Mouse (Mus musculus): ENCODE data around the gene Zfp213. TPM values are rescaled to one million over a fixed set of nuclear protein-coding genes. Genes with fewer than 3 reads are reported as not detected.
"Not testable (repeated sequence)": the region's sequence is repeated elsewhere in the genome, so short reads cannot be mapped to it uniquely, and the experiment has no call there.

Gene Zfp213
- total and polyA plus RNA-seq, 2 experiments from 2014 or later: 10.3 to 28.1 TPM

DNA sequence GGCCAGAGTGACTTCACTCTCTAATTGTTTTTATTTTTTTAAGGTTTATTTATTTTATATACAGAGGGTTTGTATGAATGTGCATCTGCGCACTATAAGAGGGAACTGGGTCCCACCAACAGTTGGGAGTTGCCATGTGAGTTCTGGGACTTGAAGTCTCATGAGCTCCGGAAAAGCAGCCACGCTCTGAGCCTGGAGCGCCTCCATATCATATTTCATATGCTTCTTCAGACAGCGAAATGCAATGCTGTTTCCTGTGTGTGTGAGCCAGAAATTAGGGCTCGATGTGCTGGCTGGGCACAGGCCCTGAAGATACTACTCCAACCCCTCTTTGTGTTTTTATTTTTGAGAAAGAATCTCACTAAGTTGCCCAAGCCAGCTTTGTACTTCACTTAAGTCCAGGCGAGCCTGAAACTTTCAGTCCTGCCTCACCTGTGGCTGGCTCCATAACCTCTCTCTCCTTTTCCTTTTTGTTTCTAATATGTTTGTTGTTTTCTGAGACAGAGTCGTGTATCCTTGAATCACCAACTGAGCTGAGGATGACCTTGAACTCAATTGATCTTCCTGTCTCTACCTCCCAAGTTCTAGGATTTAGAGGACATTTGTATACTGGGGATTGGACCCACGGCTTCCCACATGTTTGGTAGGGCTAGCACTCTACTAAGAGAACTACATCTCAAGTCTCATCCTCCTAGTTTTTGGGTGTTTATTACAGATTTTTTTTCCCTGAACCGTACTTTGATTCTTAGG is 38.0 kb upstream of the Zfp213 start:
- DNase-seq (ENCODE audit: low spot score): no peak
- no peak for ATAC-seq
- no peak for TF ChIP-seq CTCF (IDR thresholded peaks at IDR 0.05; ENCODE audit: low read depth)
- Histone ChIP-seq H3K9ac (replicated peaks; ENCODE audit: low read length) (no peak overlapping the region), H3K27ac (no peak overlapping the region), H3K4me2 (ENCODE audit: low read depth, low read length) (no peak overlapping the region), H3K27me3 (ENCODE audit: insufficient read depth, low read length) (no peaks in the 10 kb centered on the region), H3K36me3 (ENCODE audit: insufficient read depth, low read length) (no peaks in the 10 kb centered on the region), H3K9me3 (ENCODE audit: low read length) (no peaks in the 10 kb centered on the region), H3K4me1 (ENCODE audit: insufficient read depth, low read length) (no peaks in the 10 kb centered on the region), H3K4me3 (ENCODE audit: low read length) (no peak overlapping the region)
- WGBS: 55% methylated on average over 10 of the region's 10 CpGs

DNA sequence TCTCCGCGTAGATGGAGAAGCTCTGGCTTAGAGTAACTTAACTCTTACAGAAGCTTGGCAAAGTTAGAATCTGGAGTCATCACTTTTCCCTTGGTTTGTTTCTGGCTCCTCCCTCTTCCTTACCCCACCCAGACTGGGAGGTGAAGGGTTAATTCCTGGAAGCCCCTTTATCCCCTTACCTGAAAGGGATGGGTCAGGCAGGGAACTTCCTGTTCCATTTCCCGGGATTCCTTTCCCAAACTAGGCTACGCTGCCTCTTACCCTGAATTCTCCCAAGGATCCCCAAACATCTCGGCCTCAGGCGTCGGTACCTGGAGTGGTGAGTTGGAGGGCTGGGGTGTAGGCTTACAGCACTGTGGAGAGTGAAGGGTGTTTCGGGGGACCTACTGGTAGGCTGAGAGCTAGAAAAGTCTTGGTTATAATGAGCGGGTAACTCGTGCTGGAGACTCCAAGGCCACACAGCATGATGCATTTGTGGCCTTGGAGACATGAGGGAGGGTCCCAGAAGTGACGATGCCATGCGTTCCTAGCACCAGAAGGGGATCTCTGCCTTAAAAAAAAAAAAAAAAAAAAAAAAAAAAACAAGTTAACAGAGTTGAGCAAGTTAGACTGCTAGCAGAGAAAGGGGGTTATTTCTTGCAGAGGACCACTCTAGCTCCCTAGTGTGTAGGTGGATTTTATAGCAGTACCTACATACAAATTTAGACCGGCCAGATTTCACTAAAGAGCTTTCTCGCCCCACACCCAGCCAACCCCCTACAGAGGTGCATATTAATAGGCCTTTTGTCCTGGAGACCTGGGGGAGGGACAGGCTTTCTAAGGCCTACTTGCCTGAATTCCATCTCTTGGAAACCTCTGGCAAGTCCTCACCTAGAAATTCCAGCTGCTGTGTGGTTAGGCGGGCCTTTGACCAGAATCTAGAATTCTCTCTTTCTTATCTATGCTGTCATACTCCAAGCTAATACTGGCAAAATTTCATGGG is 36.9 kb upstream of the Zfp213 start, which contains the start of gene Zscan10:
Gene Zscan10 (plus strand): TSS at position 216 of the 982 bp plus-strand sequence.
- WGBS: 33% methylated on average over 15 of the region's 15 CpGs
- H3K27ac ChIP-seq: peak within 1 kb of the TSS; percentile 72; the same call in 1 of the 2 replicates
- DNase-seq (ENCODE audit: low spot score) (no peak), ATAC-seq (no peak)
- H3K4me2 ChIP-seq (ENCODE audit: low read depth, low read length): peak within 1 kb of the TSS; percentile 69
- H3K9ac ChIP-seq (replicated peaks; ENCODE audit: low read length): peak within 1 kb of the TSS; percentile 44; the same call in 1 of the 2 replicates
- no peaks in the 10 kb centered on the region for H3K4me1 ChIP-seq (ENCODE audit: insufficient read depth, low read length)
- H3K36me3 ChIP-seq (ENCODE audit: insufficient read depth, low read length): no peaks in the 10 kb centered on the region
- no peak within 1 kb of the TSS for H3K4me3 ChIP-seq (ENCODE audit: low read length)
- no peak for TF ChIP-seq CTCF (IDR thresholded peaks at IDR 0.05; ENCODE audit: low read depth)
- no peaks in the 10 kb centered on the region for H3K27me3 ChIP-seq (ENCODE audit: insufficient read depth, low read length)
- H3K9me3 ChIP-seq (ENCODE audit: low read length): no peaks in the 10 kb centered on the region

DNA sequence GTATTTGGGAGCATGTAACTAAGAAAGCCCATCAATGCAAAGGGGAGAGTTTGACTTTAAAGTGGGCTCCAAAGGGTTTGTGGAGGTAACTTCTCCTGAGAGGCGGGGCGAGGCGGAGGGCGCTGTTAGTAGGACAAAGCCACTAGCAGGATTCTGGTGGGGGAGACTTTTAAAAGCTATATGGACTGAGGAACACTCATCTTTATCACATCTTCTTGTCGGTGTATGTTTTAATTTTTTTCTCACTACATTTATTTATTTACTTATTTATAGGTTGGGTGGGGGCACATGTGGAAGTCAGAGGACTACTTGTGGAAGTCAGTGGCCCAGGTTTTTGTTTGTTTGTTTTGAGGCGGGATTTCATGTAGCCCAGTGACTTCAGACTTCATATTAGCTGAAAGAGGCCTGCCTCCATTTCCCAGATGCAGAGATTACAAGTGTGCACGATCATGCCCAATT is 35.6 kb upstream of the Zfp213 start:
- DNase-seq (ENCODE audit: low spot score) (no peak), ATAC-seq (no peak)
- H3K9ac ChIP-seq (replicated peaks; ENCODE audit: low read length): peak overlapping the region; percentile 44
- peak overlapping the region; percentile 40 for H3K4me3 ChIP-seq (ENCODE audit: low read length)
- H3K9me3 ChIP-seq (ENCODE audit: low read length): no peaks in the 10 kb centered on the region
- no peak for TF ChIP-seq CTCF (IDR thresholded peaks at IDR 0.05; ENCODE audit: low read depth)
- peak overlapping the region; percentile 69 for H3K4me2 ChIP-seq (ENCODE audit: low read depth, low read length)
- H3K27me3 ChIP-seq (ENCODE audit: insufficient read depth, low read length): no peaks in the 10 kb centered on the region
- peak overlapping the region; percentile 72 for H3K27ac ChIP-seq
- no peaks in the 10 kb centered on the region for H3K36me3 ChIP-seq (ENCODE audit: insufficient read depth, low read length)
- WGBS: 48% methylated on average over 7 of the region's 7 CpGs
- H3K4me1 ChIP-seq (ENCODE audit: insufficient read depth, low read length): no peaks in the 10 kb centered on the region

DNA sequence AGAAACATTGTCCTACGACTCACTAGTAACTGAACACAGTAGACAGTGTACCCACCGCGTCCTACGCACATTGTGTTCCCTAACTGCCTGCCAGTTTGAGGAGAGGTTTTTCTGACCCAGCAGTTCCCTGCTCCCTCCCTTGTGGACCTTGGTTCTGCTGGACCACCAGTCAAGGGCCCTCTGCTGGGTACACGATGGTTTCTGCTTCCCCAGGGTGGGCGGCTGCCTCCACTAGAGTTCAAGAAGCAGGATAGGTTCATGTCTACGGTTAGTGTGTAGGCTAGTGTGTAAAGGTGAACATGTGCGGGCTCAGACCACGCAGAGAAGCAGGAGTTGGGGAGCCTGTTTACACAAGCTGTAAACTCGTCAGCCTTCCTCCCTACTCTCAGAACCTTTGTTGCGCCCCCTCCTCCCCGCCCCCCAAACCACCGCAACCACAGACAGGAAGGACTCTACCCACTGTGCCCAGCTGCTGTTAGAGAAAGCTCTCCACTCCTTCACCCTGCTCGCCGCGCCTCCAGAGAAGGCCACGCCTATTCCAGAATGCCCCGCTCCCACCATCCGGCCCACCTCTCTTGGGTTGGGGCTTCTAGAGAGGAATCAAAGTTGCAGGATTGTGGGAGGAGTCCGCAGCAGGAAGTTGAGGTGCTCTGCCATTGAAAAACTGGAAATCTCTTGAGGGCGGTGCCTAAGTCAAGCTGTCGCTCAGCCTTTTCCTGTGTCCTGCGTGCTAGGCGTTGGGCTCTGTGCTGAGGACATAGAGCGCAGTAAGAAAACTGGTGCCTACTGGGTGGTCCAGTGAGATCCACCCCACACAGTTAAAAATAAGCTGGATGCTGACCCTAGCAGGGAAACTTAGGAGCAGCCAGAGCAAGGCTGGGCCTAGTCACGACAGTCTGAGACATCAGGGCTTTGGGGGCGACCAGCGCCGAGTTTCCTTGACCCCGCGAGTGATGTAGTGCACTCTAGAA is 34.8 kb upstream of the Zfp213 start, which contains the start of gene Zfp13:
Gene Zfp13 (minus strand): TSS at position 906 of the 971 bp plus-strand sequence.
- Histone ChIP-seq H3K4me3 (ENCODE audit: low read length) (peak within 1 kb of the TSS; percentile 40), H3K27me3 (ENCODE audit: insufficient read depth, low read length) (no peaks in the 10 kb centered on the region), H3K9ac (replicated peaks; ENCODE audit: low read length) (peak within 1 kb of the TSS; percentile 44), H3K9me3 (ENCODE audit: low read length) (no peaks in the 10 kb centered on the region), H3K36me3 (ENCODE audit: insufficient read depth, low read length) (no peaks in the 10 kb centered on the region), H3K4me1 (ENCODE audit: insufficient read depth, low read length) (no peaks in the 10 kb centered on the region), H3K4me2 (ENCODE audit: low read depth, low read length) (peak within 1 kb of the TSS; percentile 69), H3K27ac (peak within 1 kb of the TSS; percentile 72)
- ATAC-seq: peak; percentile 94
- WGBS: 7% methylated on average over 31 of the region's 31 CpGs
- peak; percentile 88 for DNase-seq (ENCODE audit: low spot score)
- TF ChIP-seq CTCF (IDR thresholded peaks at IDR 0.05; ENCODE audit: low read depth): no peak

DNA sequence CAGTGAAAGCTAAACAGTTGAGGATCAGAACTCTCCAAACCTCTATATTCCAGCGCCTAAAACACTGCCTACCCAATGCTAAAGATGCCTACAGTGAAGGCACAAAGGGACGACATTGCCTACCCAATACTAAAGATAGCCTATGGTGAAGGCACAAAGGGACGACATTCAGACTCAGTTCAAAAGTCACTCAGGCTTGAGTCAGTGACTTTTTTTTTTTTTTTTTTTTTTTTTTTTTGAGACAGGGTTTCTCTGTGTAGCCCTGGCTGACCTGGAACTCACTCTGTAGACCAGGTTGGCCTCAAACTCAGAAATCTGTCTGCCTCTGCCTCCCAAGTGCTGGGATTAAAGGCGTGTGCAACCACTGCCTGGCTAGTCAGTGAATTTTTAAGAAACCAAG is 31.1 kb upstream of the Zfp213 start:
- not testable (repeated sequence) for H3K4me1 ChIP-seq (ENCODE audit: insufficient read depth, low read length); H3K9ac ChIP-seq (replicated peaks; ENCODE audit: low read length); H3K4me3 ChIP-seq (ENCODE audit: low read length); DNase-seq (ENCODE audit: low spot score); H3K4me2 ChIP-seq (ENCODE audit: low read depth, low read length); H3K27ac ChIP-seq; H3K36me3 ChIP-seq (ENCODE audit: insufficient read depth, low read length); H3K27me3 ChIP-seq (ENCODE audit: insufficient read depth, low read length); H3K9me3 ChIP-seq (ENCODE audit: low read length); ATAC-seq
- 66% methylated on average over 4 of the region's 4 CpGs for WGBS

DNA sequence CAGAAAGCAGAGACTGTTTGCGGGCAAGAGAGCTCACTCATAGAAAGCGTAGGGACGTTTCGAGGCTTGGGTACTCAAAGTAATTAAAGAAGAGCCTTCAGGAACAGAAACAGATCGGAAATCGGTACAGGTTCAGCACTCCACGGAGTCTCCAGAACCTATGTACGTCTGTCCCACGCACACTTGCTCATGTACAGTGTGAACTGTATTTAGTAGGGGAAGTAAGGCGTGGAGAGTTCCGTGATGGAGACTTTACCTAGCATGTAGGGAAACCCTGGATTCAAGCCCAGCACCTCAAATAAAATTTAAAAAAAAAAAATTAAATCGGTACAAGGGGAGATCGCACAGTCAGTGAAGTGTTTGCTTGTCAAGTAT is 28.9 kb upstream of the Zfp213 start:
- WGBS: 10% methylated on average over 13 of the region's 13 CpGs
- Histone ChIP-seq H3K9ac (replicated peaks; ENCODE audit: low read length) (peak overlapping the region; percentile 58), H3K4me1 (ENCODE audit: insufficient read depth, low read length) (no peaks in the 10 kb centered on the region), H3K27ac (peak overlapping the region; percentile 80), H3K4me2 (ENCODE audit: low read depth, low read length) (peak overlapping the region; percentile 75), H3K4me3 (ENCODE audit: low read length) (peak overlapping the region; percentile 45), H3K9me3 (ENCODE audit: low read length) (no peaks in the 10 kb centered on the region), H3K27me3 (ENCODE audit: insufficient read depth, low read length) (no peaks in the 10 kb centered on the region), H3K36me3 (ENCODE audit: insufficient read depth, low read length) (no peaks in the 10 kb centered on the region)
- ATAC-seq: peak; percentile 76
- no peak for TF ChIP-seq CTCF (IDR thresholded peaks at IDR 0.05; ENCODE audit: low read depth)
- DNase-seq (ENCODE audit: low spot score): no peak
